Mouse (Mus musculus) MEL (cell line): ENCODE results near the gene Cers6. TPM values are rescaled to one million over a fixed set of nuclear protein-coding genes. Genes with fewer than 3 reads are reported as not detected.

Experiments
- DNase-seq: peaks from one replicate; pipeline ENCODE4 v3.0.0; 2011; ENCODE audit warnings: low read depth, low spot score
- H3K27ac ChIP-seq: 2 replicates; pipeline ENCODE4 v1.5.1; 2012; ENCODE audit warnings: low read depth, mild to moderate bottlenecking, control low read depth, low read length, moderate library complexity; ENCODE audit not compliant: control insufficient read depth
- H3K27me3 ChIP-seq, 2 experiments: fragments of 150-350 bp in 1 of 2; sonication (generic) in 1 of 2; 2 replicates each; pipeline ENCODE4 v1.6.1; 2012; ENCODE audit warnings: low read length in 2 of 2, mild to moderate bottlenecking in 2 of 2, improper control_type of control experiment in 1 of 2, moderate library complexity in 1 of 2; ENCODE audit not compliant: insufficient read depth in 2 of 2, control insufficient read depth in 1 of 2
- H3K36me3 ChIP-seq, 2 experiments: 2 replicates each; pipeline ENCODE4 v1.6.1; 2012 to 2014; ENCODE audit warnings: low read length in 2 of 2, improper control_type of control experiment in 1 of 2, inconsistent platforms in 1 of 2, mild to moderate bottlenecking in 1 of 2; ENCODE audit not compliant: insufficient read depth in 2 of 2, control insufficient read depth in 1 of 2
- H3K4me1 ChIP-seq, 2 experiments: fragments of 150-350 bp in 1 of 2; sonication (generic) in 1 of 2; 2 replicates each; pipeline ENCODE4 v1.6.1; 2012; ENCODE audit warnings: low read length in 2 of 2, improper control_type of control experiment in 1 of 2, mild to moderate bottlenecking in 1 of 2; ENCODE audit not compliant: insufficient read depth in 2 of 2, control insufficient read depth in 1 of 2
- H3K4me3 ChIP-seq, 2 experiments: fragments of 150-350 bp in 1 of 2; sonication (generic) in 1 of 2; 2 replicates each; pipeline ENCODE4 v1.5.1; 2012; ENCODE audit warnings: low read depth in 2 of 2, low read length in 2 of 2, mild to moderate bottlenecking in 2 of 2, moderate library complexity in 2 of 2, control low read depth in 1 of 2, improper control_type of control experiment in 1 of 2; ENCODE audit not compliant: control insufficient read depth in 1 of 2, insufficient read depth in 1 of 2
- H3K79me2 ChIP-seq: 2 replicates; pipeline ENCODE4 v1.6.1; 2012; ENCODE audit warnings: mild to moderate bottlenecking, low read length, moderate library complexity; ENCODE audit not compliant: control insufficient read depth, poor library complexity, insufficient read depth
- H3K9ac ChIP-seq: 2 replicates; pipeline ENCODE4 v1.6.1; 2012; ENCODE audit warnings: low read depth, mild to moderate bottlenecking, control low read depth, low read length, moderate library complexity; ENCODE audit not compliant: control insufficient read depth, poor library complexity, severe bottlenecking
- H3K9me3 ChIP-seq: fragments of 150-350 bp; sonication (generic); replicated peaks from 2 replicates; pipeline ENCODE4 v1.6.1; 2012; ENCODE audit warnings: mild to moderate bottlenecking, low read length, improper control_type of control experiment, moderate library complexity; ENCODE audit not compliant: insufficient read depth
- BHLHE40 ChIP-seq: IDR thresholded peaks from 2 replicates; pipeline ENCODE4 v1.6.1; 2012; ENCODE audit warnings: low read depth, mild to moderate bottlenecking, inconsistent platforms, low read length, improper control_type of control experiment, borderline replicate concordance
- CHD1 ChIP-seq: IDR thresholded peaks from 2 replicates; pipeline ENCODE4 v1.6.1; 2012; ENCODE audit warnings: low read depth, mild to moderate bottlenecking, inconsistent platforms, low read length, improper control_type of control experiment
- EP300 ChIP-seq, 2 experiments: IDR thresholded peaks; 2 replicates each; pipeline ENCODE4 v1.6.1; 2011; ENCODE audit warnings: improper control_type of control experiment in 2 of 2, low read length in 2 of 2, low read depth in 1 of 2, mild to moderate bottlenecking in 1 of 2
- GATA1 ChIP-seq: IDR thresholded peaks from 2 replicates; pipeline ENCODE4 v1.6.1; 2011; ENCODE audit warnings: low read depth, low read length, improper control_type of control experiment
- KAT2A ChIP-seq: conservative IDR thresholded peaks from 2 replicates; pipeline ENCODE4 v1.6.1; 2012; ENCODE audit warnings: low read depth, low read length, improper control_type of control experiment, inconsistent platforms
- MAX ChIP-seq: IDR thresholded peaks from 2 replicates; pipeline ENCODE4 v1.6.1; 2011; ENCODE audit warnings: low read length, improper control_type of control experiment
- MAZ ChIP-seq: IDR thresholded peaks from 2 replicates; pipeline ENCODE4 v1.6.1; 2012; ENCODE audit warnings: low read depth, mild to moderate bottlenecking, inconsistent platforms, low read length, improper control_type of control experiment
- MEF2A ChIP-seq: IDR thresholded peaks from 2 replicates; pipeline ENCODE4 v1.6.1; 2014; ENCODE audit warnings: low read depth, mild to moderate bottlenecking, inconsistent platforms, low read length, improper control_type of control experiment; ENCODE audit not compliant: poor library complexity, insufficient replicate concordance, severe bottlenecking; ENCODE audit errors: extremely low read depth
- NELFE ChIP-seq: IDR thresholded peaks from 2 replicates; pipeline ENCODE4 v1.6.1; 2011; ENCODE audit warnings: low read depth, low read length, improper control_type of control experiment
- POLR2A ChIP-seq, 2 experiments: IDR thresholded peaks; 2 replicates each; pipeline ENCODE4 v1.6.1; 2011 to 2012; ENCODE audit warnings: low read length in 2 of 2, mild to moderate bottlenecking in 2 of 2, control low read depth in 1 of 2, improper control_type of control experiment in 1 of 2, low read depth in 1 of 2, moderate library complexity in 1 of 2; ENCODE audit not compliant: control insufficient read depth in 1 of 2, insufficient read depth in 1 of 2, poor library complexity in 1 of 2
- POLR2AphosphoS2 ChIP-seq: IDR thresholded peaks from 2 replicates; pipeline ENCODE4 v1.6.1; 2011; ENCODE audit warnings: low read length, improper control_type of control experiment
- RAD21 ChIP-seq: IDR thresholded peaks from 2 replicates; pipeline ENCODE4 v1.6.1; 2011; ENCODE audit warnings: mild to moderate bottlenecking, low read depth, low read length, improper control_type of control experiment
- SIN3A ChIP-seq: IDR thresholded peaks from 2 replicates; pipeline ENCODE4 v1.6.1; 2012; ENCODE audit warnings: low read length, improper control_type of control experiment, inconsistent platforms
- TAL1 ChIP-seq: IDR thresholded peaks from 2 replicates; pipeline ENCODE4 v1.6.1; 2012; ENCODE audit warnings: mild to moderate bottlenecking, inconsistent platforms, low read length, moderate library complexity, mixed read lengths
- TBP ChIP-seq: IDR thresholded peaks from 2 replicates; pipeline ENCODE4 v1.8.0; 2011; ENCODE audit warnings: low read depth, low read length, improper control_type of control experiment
- UBTF ChIP-seq: IDR thresholded peaks from 2 replicates; pipeline ENCODE4 v1.6.1; 2012; ENCODE audit warnings: low read depth, mild to moderate bottlenecking, inconsistent platforms, low read length, improper control_type of control experiment, moderate library complexity, borderline replicate concordance; ENCODE audit not compliant: insufficient read depth
- USF1 ChIP-seq: IDR thresholded peaks from 2 replicates; pipeline ENCODE4 v1.6.1; 2014; ENCODE audit warnings: low read depth, mild to moderate bottlenecking, inconsistent platforms, low read length, improper control_type of control experiment, moderate library complexity
- ZC3H11A ChIP-seq: IDR thresholded peaks from 2 replicates; pipeline ENCODE4 v1.6.1; 2012; ENCODE audit warnings: low read depth, mild to moderate bottlenecking, inconsistent platforms, low read length, improper control_type of control experiment
- ZKSCAN1 ChIP-seq: IDR thresholded peaks from 2 replicates; pipeline ENCODE4 v1.6.1; 2012; ENCODE audit warnings: low read depth, mild to moderate bottlenecking, inconsistent platforms, low read length, improper control_type of control experiment, moderate library complexity
- ZNF384 ChIP-seq: IDR thresholded peaks from 2 replicates; pipeline ENCODE4 v1.6.1; 2012; ENCODE audit warnings: low read depth, mild to moderate bottlenecking, inconsistent platforms, low read length, improper control_type of control experiment
- polyA plus RNA-seq, 2 experiments: library from polyadenylated mRNA; stranded (reverse) in 1 of 2; unstranded in 1 of 2; fragments of >175 nt in 1 of 2; fragments of >200 nt in 1 of 2; gene quantifications; 2 replicates each; pipeline versions ENCODE4 v1.2.1 to v1.2.4; 2012; ENCODE audit warnings: low replicate concordance in 2 of 2, low read depth in 1 of 2; ENCODE audit not compliant: insufficient read length in 2 of 2, insufficient read depth in 1 of 2, missing spikeins in 1 of 2
- total RNA-seq: library from RNA; depleted of rRNA; stranded (reverse); fragments of 300-350 nt; gene quantifications from 2 replicates; pipeline ENCODE4 v1.2.3, GENCODE M21; 2012

Cers6 gene
- total and polyA plus RNA-seq, 3 experiments = not detected

DNA sequence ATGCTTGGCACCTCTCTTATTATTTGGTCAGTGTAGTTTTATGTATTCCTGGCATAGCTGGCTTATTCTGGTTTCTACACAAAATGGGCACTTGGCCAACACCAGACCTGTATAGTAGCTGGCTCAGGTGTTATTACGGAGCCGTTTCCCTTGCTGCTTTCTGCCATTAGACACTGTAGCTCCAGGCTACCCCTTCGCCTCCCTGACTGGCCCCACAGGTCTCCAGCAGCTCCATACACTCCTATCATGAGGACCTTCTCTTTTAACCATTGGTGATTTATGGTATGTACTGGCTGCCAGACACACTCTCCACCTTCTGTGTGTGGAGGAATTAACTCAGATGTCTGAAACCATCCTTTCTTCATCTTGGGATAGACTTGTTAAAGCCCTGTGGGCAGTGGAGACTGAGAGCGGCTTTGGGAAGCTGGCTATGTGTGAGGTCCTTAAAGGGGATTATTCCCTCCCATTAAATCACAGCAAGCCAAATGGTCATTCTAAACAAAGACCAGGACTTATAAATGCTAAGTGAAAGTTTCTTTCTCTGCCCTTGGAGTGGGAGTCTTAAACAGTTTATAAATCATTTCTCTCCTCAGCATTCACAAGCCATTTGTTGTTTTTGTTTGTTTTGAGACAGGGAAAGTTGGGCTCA, 192.1 kb downstream of the Cers6 start:
- Histone ChIP-seq H3K9me3 (no peaks in the 10 kb centered on the region), H3K79me2 (no peaks in the 10 kb centered on the region), H3K9ac (no peak overlapping the region), H3K27ac (no peak overlapping the region), H3K36me3 (no peaks in the 10 kb centered on the region), H3K4me3 (no peak overlapping the region), H3K4me1 (no peaks in the 10 kb centered on the region), H3K27me3 (no peaks in the 10 kb centered on the region)
- no peak for DNase-seq
- TF ChIP-seq POLR2AphosphoS2 (no peak), MAX (no peak), ZKSCAN1 (no peak), CHD1 (no peak), MEF2A (no peak), RAD21 (no peak), TBP (no peak), ZNF384 (no peak), GATA1 (no peak), NELFE (no peak), MAZ (no peak), USF1 (no peak), POLR2A (IDR thresholded peaks at IDR 0.05; ENCODE audit: control insufficient read depth in 1 of 2, insufficient read depth in 1 of 2, low read depth in 1 of 2, low read length in 2 of 2, poor library complexity in 1 of 2) (no peak), TAL1 (no peak)

DNA sequence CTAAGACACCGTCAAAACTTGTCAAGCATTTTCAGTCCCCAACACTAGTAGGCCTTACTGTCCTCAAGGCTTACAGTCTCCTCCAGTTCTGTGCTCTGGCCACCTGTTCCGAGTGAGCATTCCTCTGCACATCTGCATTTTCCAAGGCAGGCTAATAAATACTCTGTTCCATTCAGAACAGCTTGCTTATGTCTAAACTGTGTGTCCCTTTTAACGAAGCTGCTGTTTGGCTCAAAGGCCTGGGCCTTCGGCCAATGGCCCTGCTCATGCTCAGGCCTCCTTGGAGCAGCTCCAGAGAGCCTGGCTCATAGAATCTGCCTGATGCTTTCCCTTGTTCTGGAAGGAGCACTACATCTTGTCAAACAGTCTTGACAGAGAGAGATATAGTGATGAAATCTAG, 193.0 kb downstream of the Cers6 start:
- H3K27me3 ChIP-seq = no peaks in the 10 kb centered on the region
- TF ChIP-seq BHLHE40 (no peak), SIN3A (no peak), TBP (no peak), KAT2A (no peak), NELFE (no peak), ZC3H11A (no peak), POLR2AphosphoS2 (no peak), UBTF (no peak), RAD21 (no peak), USF1 (no peak), EP300 (IDR thresholded peaks at IDR 0.05; ENCODE audit: low read depth in 1 of 2, low read length in 2 of 2) (no peak)
- TF ChIP-seq, all 39 proteins: peak for 0
- H3K79me2 ChIP-seq = no peaks in the 10 kb centered on the region
- H3K27ac ChIP-seq = no peak overlapping the region
- H3K36me3 ChIP-seq = no peaks in the 10 kb centered on the region
- no peak overlapping the region for H3K9ac ChIP-seq
- no peaks in the 10 kb centered on the region for H3K9me3 ChIP-seq
- no peak overlapping the region for H3K4me3 ChIP-seq
- no peak for DNase-seq
- H3K4me1 ChIP-seq = no peaks in the 10 kb centered on the region
